Comparison of ENCODE assay signal across 8 mouse cellular contexts in genomic region chr4:88937866-88938711, GRCm38 (mm10). TPM values are rescaled to one million over a fixed set of nuclear protein-coding genes. Genes with fewer than 3 reads are reported as not detected.
DNase-seq lines count a peak whose midpoint lies in the region; ATAC-seq and TF ChIP-seq lines count a peak whose summit lies in the region.

No protein-coding gene starts in this region.

- WGBS in forebrain, embryonic 13.5 days = under 1% methylated on average over 84 of the region's 104 CpGs
- under 1% methylated on average over 83 of the region's 104 CpGs for WGBS in hindbrain, postnatal 0 days

- H3K4me1 ChIP-seq in forebrain, embryonic 13.5 days = peaks cover 4% of the 10 kb centered on the region; the same call in 1 of the 2 replicates
- H3K4me1 ChIP-seq in hindbrain, postnatal 0 days (ENCODE audit: insufficient read depth, low read length) = no peaks in the 10 kb centered on the region

- peak; percentile 16 for DNase-seq in T-cell, adult 2 months (ENCODE audit: low spot score)
- peak; percentile 45 for DNase-seq in cerebellum, adult 11 months
- peak; percentile 86 for DNase-seq in hindbrain, postnatal 0 days (ENCODE audit: low spot score)
- peak; percentile 42 to 43 for DNase-seq in left cerebral cortex, adult 8-10 months (ENCODE audit: low spot score in 2 of 2)
- peak; percentile 52 to 77 for DNase-seq in lung, postnatal 4 days
- peak; percentile 70 to 71 for DNase-seq in right cerebral cortex, postnatal 10 days (ENCODE audit: low spot score in 2 of 2)
- DNase-seq in natural killer cell, adult 2 months (ENCODE audit: low spot score in 2 of 2) = no peak

- no peak; the same call in 1 of the 2 replicates for TF ChIP-seq CTCF in hindbrain, postnatal 0 days (IDR thresholded peaks at IDR 0.05; ENCODE audit: low read depth)

- H3K9ac ChIP-seq in forebrain, embryonic 13.5 days = peak overlapping the region; percentile 70
- H3K9ac ChIP-seq in hindbrain, postnatal 0 days (replicated peaks; ENCODE audit: low read length) = peak overlapping the region; percentile 68

- no peaks in the 10 kb centered on the region for H3K9me3 ChIP-seq in forebrain, embryonic 13.5 days (replicated peaks)
- no peaks in the 10 kb centered on the region for H3K9me3 ChIP-seq in hindbrain, postnatal 0 days (ENCODE audit: low read length)

- 0 out of 2 replicates have a peak overlapping the region, but pooled peaks have one; percentile 31 for H3K27ac ChIP-seq in forebrain, embryonic 13.5 days
- H3K27ac ChIP-seq in hindbrain, postnatal 0 days = peak overlapping the region; percentile 83

- H3K4me3 ChIP-seq in forebrain, embryonic 13.5 days = peak overlapping the region; percentile 69
- H3K4me3 ChIP-seq in hindbrain, postnatal 0 days (ENCODE audit: low read length) = peak overlapping the region; percentile 64

- H3K27me3 ChIP-seq in forebrain, embryonic 13.5 days = peaks cover 35% of the 10 kb centered on the region
- peaks cover 14% of the 10 kb centered on the region; the same call in 1 of the 2 replicates for H3K27me3 ChIP-seq in hindbrain, postnatal 0 days (ENCODE audit: insufficient read depth, low read length)

- no peaks in the 10 kb centered on the region for H3K36me3 ChIP-seq in forebrain, embryonic 13.5 days (ENCODE audit: poor library complexity, severe bottlenecking)
- H3K36me3 ChIP-seq in hindbrain, postnatal 0 days (ENCODE audit: insufficient read depth, low read length) = no peaks in the 10 kb centered on the region

- peak; percentile 96 for ATAC-seq in forebrain, embryonic 13.5 days
- peak; percentile 96 for ATAC-seq in hindbrain, postnatal 0 days

- H3K4me2 ChIP-seq in forebrain, embryonic 13.5 days = peak overlapping the region; percentile 89
- H3K4me2 ChIP-seq in hindbrain, postnatal 0 days (ENCODE audit: low read depth, low read length) = peak overlapping the region; percentile 75

RNA-seq across cellular contexts. Expression of gene Ifne, which starts 58.1 kb away (rescaled TPM):
- not detected in 2 replicates for polyA plus RNA-seq in forebrain, embryonic 13.5 days (2015; fragmentation: Nextera tagmentation; extraction: Ambion mirVana)
- not detected in 2 replicates for total RNA-seq in hindbrain, postnatal 0 days (2014; rRNA removed)
- polyA plus RNA-seq in hindbrain, postnatal 0 days (2015; fragmentation: Nextera tagmentation; extraction: Ambion mirVana) = not detected in 2 replicates
- total RNA-seq in left cerebral cortex, adult 8-10 months (2022) = not detected

Comparison
In these comparisons a context has a peak if more than half of its experiments do, and no peak if none do; other contexts are left out.
1. DNase-seq: peak in T-cell, adult 2 months (single experiment), cerebellum, adult 11 months (single experiment), hindbrain, postnatal 0 days (single experiment), left cerebral cortex, adult 8-10 months (2 of 2), lung, postnatal 4 days (2 of 2) and right cerebral cortex, postnatal 10 days (2 of 2); none in natural killer cell, adult 2 months (0 of 2).